Mouse (Mus musculus): ENCODE results near the gene Lsm3.

The Lsm3 gene

DNA sequence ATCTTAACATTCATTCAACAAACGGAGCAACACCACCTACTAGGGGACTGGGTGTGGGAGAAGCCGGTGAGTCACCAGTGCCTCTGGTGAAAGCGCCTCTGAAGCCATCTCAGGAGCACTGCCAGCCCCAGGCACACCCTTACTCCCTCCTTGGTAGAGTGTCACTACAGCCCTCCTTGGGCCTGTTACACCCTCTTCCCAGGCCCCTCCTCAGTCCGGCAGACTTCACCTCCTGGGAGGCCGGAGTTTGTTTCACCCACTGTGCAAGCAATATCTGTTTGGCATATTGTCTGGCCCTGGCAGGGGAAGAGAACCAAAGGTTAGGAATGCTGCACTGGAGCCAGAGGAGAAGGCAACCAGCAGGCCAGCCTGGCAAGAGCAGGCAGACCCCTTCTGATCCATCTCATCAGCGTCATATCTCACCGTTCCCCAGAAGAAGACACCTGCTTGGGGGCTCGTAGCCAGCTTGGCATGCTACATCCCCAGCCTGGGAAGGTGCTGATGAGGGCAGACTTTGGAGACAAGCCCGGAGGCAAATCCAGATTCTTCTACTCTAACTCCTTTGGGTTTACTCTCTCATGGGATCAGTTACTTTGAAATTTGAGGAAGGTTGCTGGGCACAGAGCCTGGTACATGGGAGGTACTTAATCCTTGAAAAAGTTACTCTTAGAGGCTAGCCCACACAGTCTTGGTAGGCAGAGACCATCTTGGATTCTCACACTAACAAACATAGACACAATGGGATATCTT lies 41.1 kb upstream of the Lsm3 start:
- Histone ChIP-seq H3K36me3 (ENCODE audit: insufficient read depth, low read length) (peaks cover 71% of the 10 kb centered on the region), H3K27me3 (ENCODE audit: insufficient read depth, low read length) (no peaks in the 10 kb centered on the region)

DNA sequence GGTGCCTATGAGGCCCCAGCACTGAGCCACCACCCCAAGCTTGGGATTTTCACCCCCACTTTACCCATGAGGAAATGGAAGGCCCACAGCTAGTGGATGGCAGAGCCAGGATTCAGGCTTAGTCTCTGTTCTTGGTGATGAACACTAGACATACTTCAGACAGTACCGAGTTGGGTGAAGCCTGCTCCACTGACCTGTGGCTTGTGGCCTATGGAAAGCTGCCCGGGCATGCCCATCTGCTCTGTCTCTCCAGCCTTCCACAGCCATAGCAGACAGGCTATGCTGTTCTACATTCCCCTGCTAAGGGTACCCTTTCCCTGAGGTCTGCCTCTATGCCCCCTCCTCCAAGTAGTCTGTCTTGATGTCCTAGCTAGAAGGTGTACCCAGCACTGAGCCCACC lies 39.2 kb upstream of the Lsm3 start:
- H3K27me3 ChIP-seq (ENCODE audit: insufficient read depth, low read length) = no peaks in the 10 kb centered on the region
- no peaks in the 10 kb centered on the region for H3K9me3 ChIP-seq (ENCODE audit: low read length)
- H3K4me3 ChIP-seq (replicated peaks; ENCODE audit: low read length) = no peak overlapping the region
- peaks cover 50% of the 10 kb centered on the region for H3K4me1 ChIP-seq (replicated peaks; ENCODE audit: low read depth, low read length)
- TF ChIP-seq POU5F1 (IDR thresholded peaks at IDR 0.05; ENCODE audit: borderline replicate concordance, low read length) (no peak), NANOG (IDR thresholded peaks at IDR 0.05; ENCODE audit: borderline replicate concordance, low read length) (no peak), CTCF (conservative IDR thresholded peaks at IDR 0.05; ENCODE audit: low read length) (no peak)
- peaks cover 75% of the 10 kb centered on the region for H3K36me3 ChIP-seq (ENCODE audit: insufficient read depth, low read length)

More for the DNA sequence above, 41.1 kb upstream of the Lsm3 start:
- no peaks in the 10 kb centered on the region for H3K9me3 ChIP-seq (ENCODE audit: low read length)
- TF ChIP-seq POU5F1 (IDR thresholded peaks at IDR 0.05; ENCODE audit: borderline replicate concordance, low read length) (no peak), NANOG (IDR thresholded peaks at IDR 0.05; ENCODE audit: borderline replicate concordance, low read length) (no peak), CTCF (conservative IDR thresholded peaks at IDR 0.05; ENCODE audit: low read length) (no peak)
- H3K4me3 ChIP-seq (replicated peaks; ENCODE audit: low read length) = peak overlapping the region; percentile 97
- peaks cover 69% of the 10 kb centered on the region for H3K4me1 ChIP-seq (replicated peaks; ENCODE audit: low read depth, low read length)

DNA sequence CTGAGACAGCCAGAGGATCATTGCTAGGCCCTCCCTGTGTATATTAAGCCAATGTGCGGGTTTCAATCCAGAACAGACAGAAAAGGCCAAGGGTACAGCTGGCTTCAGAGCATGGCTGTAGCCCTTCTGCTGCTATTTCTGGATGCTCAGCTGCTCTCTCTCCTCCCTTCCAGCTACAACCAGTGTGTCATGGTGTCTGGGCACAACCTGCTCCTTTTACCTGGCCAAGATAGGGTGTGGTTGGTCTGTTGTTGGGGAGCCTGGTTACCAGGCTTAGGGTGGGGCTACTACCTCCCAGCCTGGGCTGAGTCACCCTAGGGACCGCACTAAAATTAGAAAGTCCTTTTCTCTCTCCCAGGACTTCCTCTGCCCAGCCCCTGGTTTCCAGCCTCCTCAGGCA lies 32.4 kb upstream of the Lsm3 start:
- peaks cover 13% of the 10 kb centered on the region for H3K4me1 ChIP-seq (replicated peaks; ENCODE audit: low read depth, low read length)
- no peaks in the 10 kb centered on the region for H3K9me3 ChIP-seq (ENCODE audit: low read length)
- TF ChIP-seq CTCF (conservative IDR thresholded peaks at IDR 0.05; ENCODE audit: low read length) (no peak), NANOG (IDR thresholded peaks at IDR 0.05; ENCODE audit: borderline replicate concordance, low read length) (no peak), POU5F1 (IDR thresholded peaks at IDR 0.05; ENCODE audit: borderline replicate concordance, low read length) (no peak)
- H3K27me3 ChIP-seq (ENCODE audit: insufficient read depth, low read length) = no peaks in the 10 kb centered on the region
- H3K4me3 ChIP-seq (replicated peaks; ENCODE audit: low read length) = no peak overlapping the region
- peaks cover 100% of the 10 kb centered on the region for H3K36me3 ChIP-seq (ENCODE audit: insufficient read depth, low read length)

DNA sequence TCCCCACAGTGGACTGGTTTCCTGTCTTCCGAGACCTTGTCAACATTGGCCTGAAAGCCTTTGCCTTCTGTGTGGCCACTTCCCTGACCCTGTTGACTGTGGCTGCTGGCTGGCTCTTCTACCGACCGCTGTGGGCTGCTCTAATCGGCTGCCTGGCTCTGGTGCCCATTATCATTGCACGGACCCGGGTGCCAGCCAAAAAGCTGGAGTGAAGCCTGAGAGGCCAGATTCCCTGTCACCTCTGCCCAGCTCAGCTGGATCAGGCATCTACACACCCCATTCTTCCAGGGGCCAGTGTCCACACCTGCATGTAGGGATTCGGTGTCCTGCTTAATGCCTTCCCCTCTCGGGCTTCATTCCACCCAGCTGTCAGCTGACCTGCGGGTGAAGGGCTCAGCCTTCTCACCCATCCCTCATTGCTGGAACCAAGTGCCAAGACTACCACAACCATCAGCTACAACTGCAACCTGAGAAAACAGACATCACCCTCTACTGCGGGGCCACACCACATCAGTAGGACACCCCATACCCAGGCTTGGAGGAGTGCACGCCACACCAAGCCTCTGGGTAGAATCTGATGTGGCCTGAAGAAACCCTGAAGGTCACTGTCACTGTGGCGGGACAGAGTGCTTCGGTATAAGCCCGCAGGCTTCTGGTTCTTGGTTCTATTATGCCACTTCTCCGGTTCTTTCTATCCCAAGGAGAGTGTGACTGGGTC lies 28.8 kb upstream of the Lsm3 start:
- Histone ChIP-seq H3K27me3 (ENCODE audit: insufficient read depth, low read length) (no peaks in the 10 kb centered on the region), H3K36me3 (ENCODE audit: insufficient read depth, low read length) (peaks cover 99% of the 10 kb centered on the region), H3K9me3 (ENCODE audit: low read length) (no peaks in the 10 kb centered on the region), H3K4me3 (replicated peaks; ENCODE audit: low read length) (no peak overlapping the region), H3K4me1 (replicated peaks; ENCODE audit: low read depth, low read length) (peaks cover 18% of the 10 kb centered on the region)
- TF ChIP-seq CTCF (conservative IDR thresholded peaks at IDR 0.05; ENCODE audit: low read length) (no peak), NANOG (IDR thresholded peaks at IDR 0.05; ENCODE audit: borderline replicate concordance, low read length) (no peak), POU5F1 (IDR thresholded peaks at IDR 0.05; ENCODE audit: borderline replicate concordance, low read length) (no peak)

DNA sequence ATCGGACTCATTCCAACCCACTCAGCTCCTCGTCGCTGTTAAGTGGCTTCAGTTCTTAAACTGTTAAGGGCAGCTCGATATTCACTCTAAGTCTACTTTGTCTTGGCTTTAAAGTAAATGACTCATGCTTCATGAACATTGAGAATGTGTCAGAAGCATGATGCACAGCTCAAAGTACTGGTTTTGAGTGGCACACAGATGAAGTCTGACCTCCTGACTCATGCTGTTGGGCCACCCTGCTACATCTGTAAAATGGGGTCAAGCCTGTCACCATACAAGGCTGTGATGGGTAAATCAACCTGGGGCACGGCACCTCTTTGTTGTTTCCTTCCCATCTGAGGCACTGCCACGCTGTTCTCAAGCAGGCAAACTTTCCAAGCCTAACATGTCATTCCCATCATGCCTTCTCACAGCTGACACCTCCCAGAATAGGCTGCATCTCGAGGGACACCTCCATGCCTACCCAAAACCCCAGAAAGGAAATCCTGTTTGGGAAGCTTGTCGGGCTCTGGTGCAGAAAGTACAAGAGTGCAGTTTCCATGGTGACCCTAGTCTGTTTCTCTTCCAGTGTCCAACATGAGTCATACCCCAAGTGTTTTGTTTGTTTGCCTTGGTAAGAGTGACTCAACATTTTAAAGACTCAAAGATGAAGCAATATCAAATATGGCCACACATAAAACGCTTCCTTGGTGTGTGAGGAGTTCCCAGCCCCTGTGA lies 27.1 kb upstream of the Lsm3 start:
- H3K36me3 ChIP-seq (ENCODE audit: insufficient read depth, low read length) = peaks cover 99% of the 10 kb centered on the region
- peaks cover 18% of the 10 kb centered on the region for H3K4me1 ChIP-seq (replicated peaks; ENCODE audit: low read depth, low read length)
- no peaks in the 10 kb centered on the region for H3K27me3 ChIP-seq (ENCODE audit: insufficient read depth, low read length)
- no peaks in the 10 kb centered on the region for H3K9me3 ChIP-seq (ENCODE audit: low read length)
- no peak for TF ChIP-seq NANOG (IDR thresholded peaks at IDR 0.05; ENCODE audit: borderline replicate concordance, low read length)
- TF ChIP-seq CTCF (conservative IDR thresholded peaks at IDR 0.05; ENCODE audit: low read length) = no peak
- TF ChIP-seq POU5F1 (IDR thresholded peaks at IDR 0.05; ENCODE audit: borderline replicate concordance, low read length) = no peak
- no peak overlapping the region for H3K4me3 ChIP-seq (replicated peaks; ENCODE audit: low read length)

DNA sequence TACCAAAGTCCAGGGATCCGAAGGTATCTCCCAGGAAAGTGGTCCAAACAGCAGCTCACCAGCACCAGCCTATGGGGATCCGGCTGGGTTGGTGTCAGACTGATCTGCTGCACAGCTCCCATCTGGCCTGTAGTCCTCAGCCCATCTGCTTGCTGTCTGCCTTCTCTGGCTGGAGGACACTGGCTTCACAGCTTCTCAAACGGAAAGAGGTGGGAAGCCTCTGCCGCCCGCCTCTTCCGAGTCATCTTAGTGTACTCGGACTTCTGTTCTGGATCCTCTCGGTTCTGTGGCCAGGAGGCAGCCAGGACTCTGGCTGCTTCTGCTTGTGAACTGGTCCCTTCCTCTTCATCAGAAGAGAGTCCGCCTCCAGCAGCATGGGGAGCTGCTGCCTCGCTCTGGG lies 25.9 kb upstream of the Lsm3 start:
- no peaks in the 10 kb centered on the region for H3K27me3 ChIP-seq (ENCODE audit: insufficient read depth, low read length)
- TF ChIP-seq POU5F1 (IDR thresholded peaks at IDR 0.05; ENCODE audit: borderline replicate concordance, low read length) = no peak
- no peak for TF ChIP-seq NANOG (IDR thresholded peaks at IDR 0.05; ENCODE audit: borderline replicate concordance, low read length)
- TF ChIP-seq CTCF (conservative IDR thresholded peaks at IDR 0.05; ENCODE audit: low read length) = no peak
- H3K36me3 ChIP-seq (ENCODE audit: insufficient read depth, low read length) = peaks cover 96% of the 10 kb centered on the region
- H3K4me3 ChIP-seq (replicated peaks; ENCODE audit: low read length) = no peak overlapping the region
- no peaks in the 10 kb centered on the region for H3K9me3 ChIP-seq (ENCODE audit: low read length)
- peaks cover 18% of the 10 kb centered on the region for H3K4me1 ChIP-seq (replicated peaks; ENCODE audit: low read depth, low read length)

DNA sequence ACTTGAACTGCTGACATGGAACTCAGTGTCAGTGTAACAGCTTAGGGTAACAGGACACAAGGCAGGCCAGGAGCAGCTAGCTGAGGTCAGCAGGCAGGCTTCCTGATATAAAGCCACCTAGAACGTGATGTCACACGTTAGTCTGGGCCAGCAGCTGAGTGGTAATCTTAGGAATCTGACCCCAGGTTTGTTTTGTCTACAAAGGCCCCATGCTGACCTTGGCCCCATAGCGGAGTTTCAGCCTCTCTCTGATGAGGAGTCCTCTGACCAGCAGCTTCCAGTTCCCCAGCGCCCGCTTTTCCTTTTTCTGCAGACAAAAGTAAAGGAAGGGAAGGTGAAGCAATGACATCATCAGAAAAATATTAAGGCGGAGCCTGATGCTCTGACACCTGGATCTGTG lies 24.7 kb upstream of the Lsm3 start:
- TF ChIP-seq CTCF (conservative IDR thresholded peaks at IDR 0.05; ENCODE audit: low read length) (no peak), NANOG (IDR thresholded peaks at IDR 0.05; ENCODE audit: borderline replicate concordance, low read length) (no peak), POU5F1 (IDR thresholded peaks at IDR 0.05; ENCODE audit: borderline replicate concordance, low read length) (no peak)

DNA sequence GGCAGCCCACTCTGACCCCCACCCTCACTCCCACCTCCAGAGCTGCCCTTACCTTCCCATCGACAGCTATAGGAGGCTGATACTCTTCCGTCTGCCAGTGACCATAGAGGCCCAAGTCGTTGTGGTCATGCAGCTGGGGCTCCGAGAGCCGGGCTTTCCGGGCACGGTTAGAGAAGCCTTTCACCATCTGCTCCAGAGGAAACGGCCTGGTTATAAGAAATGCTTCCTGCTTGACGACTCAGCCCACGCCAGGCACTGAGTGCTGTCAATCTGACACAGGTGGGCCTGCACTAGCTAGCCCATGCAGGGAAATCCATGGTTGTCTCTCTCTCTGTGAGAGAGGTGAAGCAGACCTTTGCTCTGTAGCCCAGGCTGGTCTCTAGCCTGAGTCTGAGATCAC lies 22.7 kb upstream of the Lsm3 start:
- TF ChIP-seq NANOG (IDR thresholded peaks at IDR 0.05; ENCODE audit: borderline replicate concordance, low read length) = no peak
- no peak for TF ChIP-seq CTCF (conservative IDR thresholded peaks at IDR 0.05; ENCODE audit: low read length)
- TF ChIP-seq POU5F1 (IDR thresholded peaks at IDR 0.05; ENCODE audit: borderline replicate concordance, low read length) = no peak
- no peaks in the 10 kb centered on the region for H3K9me3 ChIP-seq (ENCODE audit: low read length)

More for the DNA sequence above, 24.7 kb upstream of the Lsm3 start:
- Histone ChIP-seq H3K4me3 (replicated peaks; ENCODE audit: low read length) (no peak overlapping the region), H3K4me1 (replicated peaks; ENCODE audit: low read depth, low read length) (peaks cover 20% of the 10 kb centered on the region), H3K9me3 (ENCODE audit: low read length) (no peaks in the 10 kb centered on the region), H3K27me3 (ENCODE audit: insufficient read depth, low read length) (no peaks in the 10 kb centered on the region), H3K36me3 (ENCODE audit: insufficient read depth, low read length) (peaks cover 90% of the 10 kb centered on the region)

More for the DNA sequence above, 22.7 kb upstream of the Lsm3 start:
- Histone ChIP-seq H3K27me3 (ENCODE audit: insufficient read depth, low read length) (no peaks in the 10 kb centered on the region), H3K36me3 (ENCODE audit: insufficient read depth, low read length) (peaks cover 90% of the 10 kb centered on the region), H3K4me1 (replicated peaks; ENCODE audit: low read depth, low read length) (peaks cover 19% of the 10 kb centered on the region), H3K4me3 (replicated peaks; ENCODE audit: low read length) (no peak overlapping the region)

All from E14TG2a.4 (cell line).